Mouse (Mus musculus): ENCODE results near the gene Wdfy3. TPM values are rescaled to one million over a fixed set of nuclear protein-coding genes. Genes with fewer than 3 reads are reported as not detected.

The Wdfy3 gene
- polyA plus RNA-seq, 1 experiment from 2014 or later = 8.0 TPM

DNA sequence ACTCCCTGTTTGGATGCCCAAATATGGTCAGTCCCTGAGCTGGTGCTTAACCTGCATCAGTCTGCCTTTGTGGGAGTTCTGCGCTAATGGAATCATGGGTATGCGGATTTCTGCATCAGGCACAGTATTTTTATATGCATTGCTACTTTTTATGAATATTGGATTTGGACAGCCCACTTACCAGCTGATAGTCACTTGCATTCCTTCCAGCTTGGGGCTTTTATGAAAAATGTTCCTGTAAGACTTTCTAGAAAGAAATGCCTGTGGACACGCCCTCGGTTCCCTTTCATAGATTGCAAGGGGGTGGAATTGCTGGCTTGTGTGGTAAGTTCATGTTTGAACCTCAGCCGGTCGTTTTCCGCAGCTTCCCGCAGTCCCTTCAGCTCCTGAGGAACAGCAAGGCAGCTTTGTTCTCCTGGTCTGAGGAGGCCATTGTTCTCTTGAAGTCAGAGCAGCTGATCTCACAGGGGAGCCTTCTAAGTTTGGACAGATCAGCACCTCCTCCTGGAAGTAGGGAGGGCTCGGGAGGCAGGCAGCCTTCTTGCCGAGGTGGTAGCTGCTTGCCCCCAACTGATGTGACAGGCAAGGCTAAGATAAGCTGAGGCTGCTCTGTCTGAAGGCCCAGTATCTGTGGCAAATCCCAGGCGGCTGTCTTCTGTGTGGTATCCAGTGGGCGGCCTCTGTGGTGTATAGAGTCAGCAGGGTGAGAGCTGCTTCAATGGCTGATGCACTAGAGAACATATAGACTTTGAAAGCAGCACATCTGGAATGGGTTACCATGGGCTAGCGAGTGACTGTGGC lies 244.4 kb downstream of the Wdfy3 start:
- Histone ChIP-seq H3K27me3 (ENCODE audit: control insufficient read depth, insufficient read depth, low read length) (no peaks in the 10 kb centered on the region), H3K27ac (ENCODE audit: low read length) (no peak overlapping the region), H3K9me3 (replicated peaks; ENCODE audit: control insufficient read depth, low read length) (no peaks in the 10 kb centered on the region), H3K9ac (ENCODE audit: low read length) (no peak overlapping the region), H3K36me3 (ENCODE audit: control insufficient read depth, insufficient read depth) (no peaks in the 10 kb centered on the region), H3K4me1 (ENCODE audit: control insufficient read depth, insufficient read depth, low read length) (peaks cover 13% of the 10 kb centered on the region), H3K4me2 (ENCODE audit: low read depth, low read length) (no peak overlapping the region), H3K4me3 (ENCODE audit: low read length) (no peak overlapping the region)
- no peak for ATAC-seq (replicated peaks; ENCODE audit: extremely low read depth, insufficient read depth, low FRiP score)
- WGBS = 32% methylated on average over 13 of the region's 13 CpGs

DNA sequence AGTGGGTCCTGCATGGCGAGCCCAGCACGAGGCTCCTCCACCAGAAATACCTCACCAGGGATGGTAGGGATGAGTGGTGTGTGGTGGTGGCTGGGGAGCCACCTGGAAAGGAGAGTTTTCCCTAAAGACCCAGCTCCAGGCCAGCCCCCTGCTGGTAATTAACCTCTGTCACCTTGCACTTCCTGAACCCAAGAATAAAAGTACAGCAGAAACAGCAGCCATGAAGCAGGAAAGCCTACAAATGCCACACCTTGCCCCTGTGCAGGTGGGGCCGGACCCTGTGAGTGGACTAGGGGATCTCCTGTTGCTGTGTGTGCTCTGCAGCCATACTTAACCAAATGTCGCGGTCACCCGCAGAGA lies 247.4 kb downstream of the Wdfy3 start:
- no peaks in the 10 kb centered on the region for H3K36me3 ChIP-seq (ENCODE audit: control insufficient read depth, insufficient read depth)
- ATAC-seq (replicated peaks; ENCODE audit: extremely low read depth, insufficient read depth, low FRiP score) = no peak

DNA sequence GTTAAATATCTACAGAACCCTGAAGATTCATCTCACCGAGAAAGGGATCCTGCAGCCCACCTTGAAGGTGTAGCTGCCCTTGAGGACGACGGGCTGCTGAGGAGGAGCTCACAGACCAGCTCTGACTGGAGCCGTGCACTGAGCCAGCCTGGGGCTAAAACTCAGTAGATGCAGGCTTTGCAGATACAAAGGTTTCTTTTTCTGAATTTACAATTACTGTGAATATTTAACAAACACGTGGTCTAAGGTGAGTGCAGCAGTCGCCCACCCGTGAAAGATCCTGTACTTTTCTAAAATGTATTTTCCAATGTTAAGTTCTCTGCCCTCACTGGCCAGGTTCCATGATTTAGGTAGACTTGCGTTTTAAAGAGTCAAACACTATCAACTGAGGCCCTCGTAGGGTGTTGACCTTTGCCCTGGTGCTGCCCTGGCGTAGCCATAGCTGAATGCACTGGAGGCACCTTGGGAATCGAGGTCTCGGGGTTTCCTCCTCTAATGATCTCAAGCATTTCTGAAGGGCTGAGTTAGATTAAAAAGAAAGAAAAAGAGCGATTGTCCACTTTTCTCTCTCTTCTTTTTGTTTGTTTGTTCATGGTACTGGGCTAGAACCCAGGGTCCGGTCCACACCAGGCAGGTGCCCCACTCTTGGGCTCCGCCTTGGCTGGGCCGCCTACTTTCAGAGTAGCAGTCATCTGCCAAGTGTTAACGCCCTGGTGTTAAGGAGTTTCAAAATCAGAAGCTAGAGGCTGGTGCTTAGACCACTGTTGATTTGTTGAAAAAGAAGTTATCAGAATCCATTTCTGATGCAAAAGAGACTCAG lies 248.0 kb downstream of the Wdfy3 start:
- H3K36me3 ChIP-seq (ENCODE audit: control insufficient read depth, insufficient read depth) = no peaks in the 10 kb centered on the region
- H3K9me3 ChIP-seq (replicated peaks; ENCODE audit: control insufficient read depth, low read length) = no peaks in the 10 kb centered on the region
- no peak overlapping the region for H3K27ac ChIP-seq (ENCODE audit: low read length)
- no peak for ATAC-seq (replicated peaks; ENCODE audit: extremely low read depth, insufficient read depth, low FRiP score)
- no peak overlapping the region for H3K4me3 ChIP-seq (ENCODE audit: low read length)
- H3K27me3 ChIP-seq (ENCODE audit: control insufficient read depth, insufficient read depth, low read length) = no peaks in the 10 kb centered on the region
- 74% methylated on average over 17 of the region's 17 CpGs for WGBS
- no peak overlapping the region for H3K9ac ChIP-seq (ENCODE audit: low read length)
- peaks cover 21% of the 10 kb centered on the region for H3K4me1 ChIP-seq (ENCODE audit: control insufficient read depth, insufficient read depth, low read length)
- H3K4me2 ChIP-seq (ENCODE audit: low read depth, low read length) = no peak overlapping the region

More for the DNA sequence above, 247.4 kb downstream of the Wdfy3 start:
- H3K4me2 ChIP-seq (ENCODE audit: low read depth, low read length) = no peak overlapping the region
- H3K4me3 ChIP-seq (ENCODE audit: low read length) = no peak overlapping the region
- H3K9me3 ChIP-seq (replicated peaks; ENCODE audit: control insufficient read depth, low read length) = no peaks in the 10 kb centered on the region
- no peak overlapping the region for H3K9ac ChIP-seq (ENCODE audit: low read length)
- no peak overlapping the region for H3K27ac ChIP-seq (ENCODE audit: low read length)
- no peaks in the 10 kb centered on the region for H3K27me3 ChIP-seq (ENCODE audit: control insufficient read depth, insufficient read depth, low read length)
- peaks cover 20% of the 10 kb centered on the region for H3K4me1 ChIP-seq (ENCODE audit: control insufficient read depth, insufficient read depth, low read length)
- 60% methylated on average over 6 of the region's 6 CpGs for WGBS

DNA sequence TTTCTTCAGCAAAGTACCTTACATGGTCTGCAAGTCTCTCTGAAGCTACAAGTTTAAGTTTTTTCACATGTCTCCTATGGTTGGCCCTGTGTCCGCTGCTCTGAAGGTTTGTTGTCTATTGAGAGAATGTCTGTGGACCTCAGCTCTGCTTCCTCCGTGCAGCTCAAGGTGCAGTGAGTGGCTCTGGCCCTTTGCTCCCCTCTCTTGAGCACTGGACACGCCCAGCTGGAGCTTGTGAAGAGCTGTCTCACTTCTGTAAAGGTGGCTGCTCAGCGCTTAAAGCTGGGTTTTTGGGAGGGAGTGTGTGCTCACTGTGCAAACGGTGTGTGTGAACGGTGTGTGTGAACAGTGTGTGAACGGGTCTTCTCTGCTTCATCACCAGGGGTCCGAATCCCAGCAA lies 248.7 kb downstream of the Wdfy3 start:
- no peak overlapping the region for H3K4me2 ChIP-seq (ENCODE audit: low read depth, low read length)
- peaks cover 17% of the 10 kb centered on the region for H3K4me1 ChIP-seq (ENCODE audit: control insufficient read depth, insufficient read depth, low read length)
- H3K36me3 ChIP-seq (ENCODE audit: control insufficient read depth, insufficient read depth) = no peaks in the 10 kb centered on the region
- WGBS = 70% methylated on average over 8 of the region's 8 CpGs
- ATAC-seq (replicated peaks; ENCODE audit: extremely low read depth, insufficient read depth, low FRiP score) = no peak
- H3K27me3 ChIP-seq (ENCODE audit: control insufficient read depth, insufficient read depth, low read length) = no peaks in the 10 kb centered on the region
- no peaks in the 10 kb centered on the region for H3K9me3 ChIP-seq (replicated peaks; ENCODE audit: control insufficient read depth, low read length)
- H3K9ac ChIP-seq (ENCODE audit: low read length) = no peak overlapping the region
- H3K27ac ChIP-seq (ENCODE audit: low read length) = no peak overlapping the region
- no peak overlapping the region for H3K4me3 ChIP-seq (ENCODE audit: low read length)

DNA sequence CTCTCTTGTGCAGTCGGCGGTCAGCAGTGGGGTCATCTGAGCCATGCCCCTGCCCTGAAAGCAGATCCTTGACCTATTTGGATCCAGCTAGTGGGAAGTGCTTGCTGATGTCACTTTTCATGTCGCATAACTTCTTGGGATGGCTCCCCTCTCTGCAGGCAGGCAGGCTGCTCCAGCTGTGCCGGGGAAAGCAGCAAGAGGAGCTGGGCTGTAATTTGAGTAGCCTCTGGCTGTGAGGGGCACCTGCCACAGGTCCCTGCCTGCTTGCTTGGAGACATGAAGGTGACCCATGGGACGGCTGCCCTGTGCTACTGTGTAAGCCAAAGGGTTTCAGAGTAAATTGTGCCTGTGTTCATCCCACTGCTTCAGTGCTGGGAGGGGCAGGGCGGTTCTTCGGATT lies 249.9 kb downstream of the Wdfy3 start:
- peaks cover 13% of the 10 kb centered on the region for H3K4me1 ChIP-seq (ENCODE audit: control insufficient read depth, insufficient read depth, low read length)
- ATAC-seq (replicated peaks; ENCODE audit: extremely low read depth, insufficient read depth, low FRiP score) = no peak
- no peak overlapping the region for H3K4me3 ChIP-seq (ENCODE audit: low read length)
- no peaks in the 10 kb centered on the region for H3K27me3 ChIP-seq (ENCODE audit: control insufficient read depth, insufficient read depth, low read length)
- no peak overlapping the region for H3K27ac ChIP-seq (ENCODE audit: low read length)
- H3K4me2 ChIP-seq (ENCODE audit: low read depth, low read length) = no peak overlapping the region
- H3K36me3 ChIP-seq (ENCODE audit: control insufficient read depth, insufficient read depth) = no peaks in the 10 kb centered on the region
- no peaks in the 10 kb centered on the region for H3K9me3 ChIP-seq (replicated peaks; ENCODE audit: control insufficient read depth, low read length)
- 34% methylated on average over 7 of the region's 7 CpGs for WGBS
- H3K9ac ChIP-seq (ENCODE audit: low read length) = no peak overlapping the region

DNA sequence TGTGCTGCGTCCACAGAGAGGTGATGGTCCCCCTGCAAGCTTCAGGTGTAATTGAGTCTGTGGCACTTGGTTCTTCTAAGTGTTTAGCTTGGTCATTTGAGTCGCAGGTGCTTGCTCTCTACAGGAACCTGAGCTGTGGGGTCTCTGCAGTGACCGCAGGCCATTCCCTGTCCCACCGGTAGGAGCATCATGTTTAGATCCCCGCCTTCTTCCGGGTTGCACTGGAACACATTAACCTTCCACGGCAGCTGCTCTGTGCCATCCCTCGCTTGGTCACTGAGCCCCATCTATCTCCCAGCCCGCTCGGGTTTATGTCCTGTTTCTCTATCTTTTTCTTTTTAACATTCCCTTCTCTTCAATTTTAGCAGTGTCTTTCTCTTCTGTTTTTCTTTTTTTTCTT lies 250.5 kb downstream of the Wdfy3 start:
- no peaks in the 10 kb centered on the region for H3K36me3 ChIP-seq (ENCODE audit: control insufficient read depth, insufficient read depth)
- H3K9me3 ChIP-seq (replicated peaks; ENCODE audit: control insufficient read depth, low read length) = no peaks in the 10 kb centered on the region
- H3K9ac ChIP-seq (ENCODE audit: low read length) = no peak overlapping the region
- H3K27ac ChIP-seq (ENCODE audit: low read length) = no peak overlapping the region
- H3K4me3 ChIP-seq (ENCODE audit: low read length) = no peak overlapping the region
- 68% methylated on average over 10 of the region's 10 CpGs for WGBS
- ATAC-seq (replicated peaks; ENCODE audit: extremely low read depth, insufficient read depth, low FRiP score) = no peak
- no peak overlapping the region for H3K4me2 ChIP-seq (ENCODE audit: low read depth, low read length)
- H3K4me1 ChIP-seq (ENCODE audit: control insufficient read depth, insufficient read depth, low read length) = peaks cover 13% of the 10 kb centered on the region
- H3K27me3 ChIP-seq (ENCODE audit: control insufficient read depth, insufficient read depth, low read length) = no peaks in the 10 kb centered on the region

DNA sequence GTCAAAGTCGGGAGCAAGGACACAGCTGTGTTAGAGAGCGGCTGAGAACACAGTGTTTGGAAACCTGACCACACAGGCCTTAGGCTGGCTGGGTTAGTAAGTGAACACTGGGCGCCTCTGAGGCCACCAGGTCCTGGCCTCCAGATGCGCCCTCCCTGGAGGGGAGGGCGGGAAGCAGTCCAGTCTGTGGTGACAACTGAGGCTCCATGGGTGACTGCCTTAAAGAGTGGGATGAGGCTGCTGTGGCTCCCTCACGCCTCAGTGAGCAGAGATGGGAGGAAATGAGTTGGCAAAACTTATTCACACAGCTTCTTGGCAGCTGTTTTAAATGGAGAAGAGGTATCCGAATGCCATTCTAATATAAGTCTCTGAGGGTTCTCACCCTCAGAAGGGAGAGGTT lies 252.9 kb downstream of the Wdfy3 start:
- WGBS = 50% methylated on average over 7 of the region's 7 CpGs
- Histone ChIP-seq H3K4me3 (ENCODE audit: low read length) (no peak overlapping the region), H3K9me3 (replicated peaks; ENCODE audit: control insufficient read depth, low read length) (no peaks in the 10 kb centered on the region), H3K27ac (ENCODE audit: low read length) (no peak overlapping the region), H3K9ac (ENCODE audit: low read length) (no peak overlapping the region), H3K4me1 (ENCODE audit: control insufficient read depth, insufficient read depth, low read length) (peaks cover 13% of the 10 kb centered on the region), H3K4me2 (ENCODE audit: low read depth, low read length) (no peak overlapping the region), H3K27me3 (ENCODE audit: control insufficient read depth, insufficient read depth, low read length) (no peaks in the 10 kb centered on the region), H3K36me3 (ENCODE audit: control insufficient read depth, insufficient read depth) (no peaks in the 10 kb centered on the region)
- 0 out of 2 replicates have a peak, but pooled peaks have one; percentile 32 for ATAC-seq (replicated peaks; ENCODE audit: extremely low read depth, insufficient read depth, low FRiP score)

DNA sequence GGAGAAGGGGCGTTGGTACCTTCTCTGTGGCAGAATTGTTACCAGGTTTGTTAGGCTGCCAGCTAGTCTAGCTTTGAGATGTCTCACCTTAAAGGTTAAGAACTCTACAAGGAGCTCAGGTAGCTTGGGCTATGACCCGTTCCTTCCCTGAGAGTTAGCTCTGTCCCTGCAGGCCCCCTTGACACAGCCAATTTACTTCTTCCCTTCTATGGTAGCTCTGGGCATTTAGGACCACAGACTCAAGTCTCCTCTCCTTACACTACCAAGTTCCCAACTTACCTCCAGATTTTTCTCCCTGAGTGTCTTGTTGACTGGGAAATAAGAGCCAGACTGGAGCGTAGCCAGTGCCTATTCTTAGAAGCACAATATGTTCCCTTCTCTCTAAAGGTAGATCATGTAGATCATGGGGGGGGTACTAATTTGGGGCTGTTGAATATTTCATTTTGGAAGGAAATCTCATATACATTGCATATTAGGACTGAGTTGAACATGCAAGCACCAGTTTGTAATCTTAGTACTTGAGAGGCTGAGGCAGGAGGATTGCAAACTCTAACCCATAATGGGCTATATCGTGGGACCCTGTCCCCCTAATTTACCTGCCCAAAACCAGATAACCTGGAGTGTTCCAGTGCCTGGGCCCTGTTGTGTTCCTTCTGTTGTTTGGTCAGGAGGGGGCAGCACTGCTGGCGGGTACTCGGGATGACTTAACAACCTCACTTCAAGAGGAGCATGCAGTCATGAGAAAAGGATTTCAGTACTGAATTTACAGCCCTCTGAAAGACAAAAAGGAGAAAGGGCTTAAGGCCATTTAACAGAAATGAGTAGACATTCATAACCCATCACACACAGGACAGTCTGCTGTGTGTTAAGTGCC lies 258.2 kb downstream of the Wdfy3 start:
- no peak for ATAC-seq (replicated peaks; ENCODE audit: extremely low read depth, insufficient read depth, low FRiP score)
- H3K4me1 ChIP-seq (ENCODE audit: control insufficient read depth, insufficient read depth, low read length) = 0 out of 2 replicates have a peak, but pooled peaks cover 3% of the 10 kb centered on the region

More for the DNA sequence above, 258.2 kb downstream of the Wdfy3 start:
- H3K27ac ChIP-seq (ENCODE audit: low read length) = no peak overlapping the region
- no peaks in the 10 kb centered on the region for H3K27me3 ChIP-seq (ENCODE audit: control insufficient read depth, insufficient read depth, low read length)
- no peaks in the 10 kb centered on the region for H3K9me3 ChIP-seq (replicated peaks; ENCODE audit: control insufficient read depth, low read length)
- H3K4me3 ChIP-seq (ENCODE audit: low read length) = no peak overlapping the region
- no peak overlapping the region for H3K9ac ChIP-seq (ENCODE audit: low read length)
- no peak overlapping the region for H3K4me2 ChIP-seq (ENCODE audit: low read depth, low read length)
- 86% methylated on average over 6 of the region's 6 CpGs for WGBS
- H3K36me3 ChIP-seq (ENCODE audit: control insufficient read depth, insufficient read depth) = no peaks in the 10 kb centered on the region

Data from heart, embryonic 16.5 days (tissue).